Mouse (Mus musculus) CD4-positive, CD25-positive, alpha-beta regulatory T cell, adult 4 months (primary cell): ENCODE results near the gene Sds. TPM values are rescaled to one million over a fixed set of nuclear protein-coding genes. Genes with fewer than 3 reads are reported as not detected.

ENCODE experiments used
- ATAC-seq: one replicate; pipeline ENCODE4 v1.8.0; 2017
- polyA plus RNA-seq, 2 experiments: library from polyadenylated mRNA; unstranded; fragments of 100-300 nt; shearing (Covaris generic); gene quantifications; one replicate each; pipeline ENCODE4 v1.2.1; 2017

Gene Sds
- polyA plus RNA-seq, 2 experiments from 2014 or later = not detected

DNA sequence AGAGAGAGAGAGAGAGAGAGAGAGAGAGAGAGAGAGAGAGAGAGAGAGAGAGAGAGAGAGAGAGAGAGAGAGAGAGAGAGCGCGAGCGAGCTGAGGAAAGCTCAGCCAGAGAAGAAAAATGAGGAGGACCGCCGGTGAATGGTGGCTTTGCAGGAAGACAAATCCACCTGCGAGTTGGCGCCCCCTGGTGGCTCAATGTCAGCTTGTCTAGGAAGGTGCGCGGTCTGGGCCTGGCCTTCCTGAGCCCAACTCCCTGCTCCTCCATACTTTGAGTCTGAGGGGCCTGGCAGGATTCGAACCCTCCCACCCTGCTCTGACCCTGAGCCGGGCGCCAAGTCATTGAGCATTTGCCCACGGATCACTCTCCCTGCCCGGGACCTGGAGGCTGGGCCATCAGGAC lies 35.6 kb upstream of the Sds start:
- ATAC-seq = peak; percentile 39

DNA sequence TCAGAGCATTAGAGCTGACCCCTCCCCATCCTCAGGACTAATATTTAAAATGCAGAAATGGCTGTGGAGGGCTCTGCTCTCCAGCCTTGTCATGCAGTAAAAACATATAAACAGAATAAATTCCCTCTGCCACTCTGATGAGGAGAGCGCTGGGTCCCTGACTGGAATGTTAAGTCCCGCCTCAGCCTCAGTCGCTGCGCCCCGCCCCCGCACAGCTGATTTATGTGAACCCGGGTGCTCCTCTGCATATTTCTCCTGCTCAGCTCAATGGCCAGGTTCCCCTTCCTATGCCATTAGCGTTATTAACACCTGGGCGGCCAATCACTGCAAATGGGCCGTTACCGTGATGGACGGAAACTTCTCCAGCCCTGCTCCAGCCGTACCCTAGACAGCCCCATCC lies 29.0 kb upstream of the Sds start:
- no peak for ATAC-seq

DNA sequence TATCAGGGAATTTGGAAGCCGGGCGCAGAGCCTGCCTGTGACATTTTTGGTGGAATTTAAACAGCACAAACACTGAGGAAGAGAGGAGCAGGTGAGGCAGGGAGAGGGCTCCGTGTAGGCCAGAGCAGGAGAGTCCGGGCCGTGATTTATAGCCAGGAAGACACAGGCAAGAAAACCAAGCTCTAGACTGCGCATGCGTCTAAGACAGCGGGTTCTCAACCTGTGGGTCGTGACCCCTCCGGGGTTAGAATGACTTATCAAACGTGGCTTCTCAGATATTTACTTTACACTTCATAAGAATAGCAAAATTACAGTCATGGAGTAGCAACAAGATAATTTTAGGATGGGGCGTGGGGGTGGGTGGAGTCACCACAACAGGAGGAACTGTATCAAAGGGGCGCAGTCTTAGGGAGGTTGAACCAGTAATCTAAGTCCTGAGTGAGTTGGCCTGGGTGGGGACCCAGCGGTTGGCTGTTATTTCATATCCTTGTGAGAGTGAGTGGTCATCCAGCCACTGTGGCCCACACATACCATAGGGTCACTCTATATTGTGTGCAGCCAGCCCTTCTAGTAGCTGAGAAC lies 21.5 kb upstream of the Sds start:
- no peak for ATAC-seq

DNA sequence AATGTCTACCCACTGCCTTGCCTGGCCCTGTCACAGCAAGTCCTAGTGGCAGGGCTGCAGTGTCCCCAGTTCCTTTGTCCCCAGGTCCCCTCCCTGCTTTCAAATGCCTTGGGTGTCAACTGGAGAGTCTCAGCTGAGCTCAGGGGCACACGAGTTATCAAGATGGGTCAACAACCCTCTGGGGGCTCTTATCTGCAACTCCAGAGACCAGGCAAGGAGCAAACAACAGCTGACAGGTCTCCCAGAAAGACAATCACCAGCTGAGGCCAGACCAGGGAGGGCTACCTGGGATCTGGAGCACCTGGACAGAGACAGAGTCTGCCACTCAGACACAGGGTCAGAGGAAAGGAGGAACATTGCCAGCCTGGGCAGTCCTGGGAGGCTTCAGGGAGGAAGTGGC lies 20.1 kb upstream of the Sds start:
- ATAC-seq = no peak

DNA sequence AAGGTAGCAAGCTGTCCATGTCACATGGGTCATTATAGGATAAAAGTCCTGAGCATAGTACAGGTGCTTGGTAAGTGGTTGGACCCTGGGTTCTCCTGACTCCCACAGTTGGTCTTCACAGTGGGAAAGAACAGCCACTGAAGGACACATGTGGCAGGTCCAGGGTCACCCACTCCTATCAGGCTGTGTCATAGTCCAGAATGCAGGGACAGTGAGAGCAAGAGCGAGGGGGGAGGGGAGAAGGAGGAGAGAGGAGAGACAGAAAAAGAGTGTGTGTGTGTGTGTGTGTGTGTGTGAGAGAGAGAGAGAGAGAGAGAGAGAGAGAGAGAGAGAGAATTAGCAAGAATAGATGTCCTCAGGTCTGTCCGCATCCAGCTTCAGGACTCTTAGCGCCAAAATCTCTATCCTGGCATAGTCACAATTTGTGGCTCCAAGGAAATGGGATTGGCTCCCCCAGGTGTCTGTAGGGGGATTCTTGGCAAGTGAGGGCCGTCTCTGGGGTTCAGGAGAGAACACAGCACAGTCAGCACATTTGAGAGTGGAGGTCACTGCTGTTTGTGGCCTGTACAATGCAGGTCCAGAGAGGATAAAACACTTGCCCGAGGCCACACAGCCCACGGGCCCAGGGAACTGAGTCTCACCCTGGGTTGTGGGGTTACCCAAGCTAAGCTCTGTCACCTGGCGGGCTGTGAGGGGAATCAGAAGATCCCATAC lies 19.3 kb upstream of the Sds start:
- ATAC-seq = no peak

DNA sequence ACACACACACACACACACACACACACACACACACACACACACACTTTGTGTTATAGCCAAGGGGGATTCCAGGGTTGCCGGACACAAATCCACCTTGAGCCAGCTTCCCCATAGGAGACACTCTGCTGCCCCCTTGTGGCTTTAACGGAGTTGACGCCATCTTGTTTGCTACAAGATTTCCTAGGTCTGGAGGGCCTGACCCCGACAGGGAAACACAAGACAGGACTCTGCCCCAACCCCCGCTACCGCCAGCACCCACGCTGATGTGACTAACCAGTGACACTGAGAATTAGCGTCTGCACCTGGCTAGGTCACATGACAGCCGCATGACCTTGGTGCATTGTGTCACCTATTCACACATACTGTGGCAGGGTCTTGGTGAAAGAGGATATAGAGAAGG lies 18.7 kb upstream of the Sds start:
- no peak for ATAC-seq

DNA sequence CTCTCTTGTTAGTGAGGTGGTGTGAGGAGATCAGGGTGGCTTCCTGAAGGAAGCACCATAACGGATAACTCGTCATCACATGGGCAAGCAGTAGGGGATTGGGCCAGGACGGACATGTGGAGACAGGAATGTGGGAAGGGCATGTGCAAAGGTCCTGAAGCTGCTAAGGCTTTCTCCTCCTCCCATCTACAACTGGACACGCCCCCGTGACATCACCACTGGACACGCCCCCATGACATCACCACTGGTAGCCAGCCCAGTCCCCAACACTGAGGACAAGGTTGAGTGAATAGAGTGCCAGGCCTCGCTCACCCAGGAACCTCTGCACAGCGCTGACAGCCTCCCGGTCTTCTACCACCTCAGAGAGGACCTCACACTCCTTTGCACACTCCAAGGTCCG lies 17.2 kb upstream of the Sds start:
- no peak for ATAC-seq

DNA sequence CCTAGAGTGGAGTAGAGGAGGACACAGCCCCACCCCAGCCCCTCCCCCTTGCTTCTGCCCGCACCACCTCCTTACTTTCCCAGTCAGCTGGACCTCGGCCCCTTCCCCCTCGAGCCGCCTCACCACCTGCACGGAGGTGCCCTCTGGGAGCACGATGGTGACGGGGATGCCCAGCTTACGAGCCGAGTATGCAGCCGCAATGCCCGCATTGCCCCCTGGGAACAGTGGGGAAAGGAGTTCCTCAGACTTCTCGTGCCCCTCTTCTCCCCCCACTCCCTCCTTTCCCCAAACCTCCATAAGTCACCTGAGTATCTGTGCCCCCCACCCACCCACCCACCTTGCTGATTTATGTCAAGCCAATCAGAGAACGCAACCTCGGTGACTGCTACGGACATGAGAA lies 14.4 kb upstream of the Sds start:
- no peak for ATAC-seq

DNA sequence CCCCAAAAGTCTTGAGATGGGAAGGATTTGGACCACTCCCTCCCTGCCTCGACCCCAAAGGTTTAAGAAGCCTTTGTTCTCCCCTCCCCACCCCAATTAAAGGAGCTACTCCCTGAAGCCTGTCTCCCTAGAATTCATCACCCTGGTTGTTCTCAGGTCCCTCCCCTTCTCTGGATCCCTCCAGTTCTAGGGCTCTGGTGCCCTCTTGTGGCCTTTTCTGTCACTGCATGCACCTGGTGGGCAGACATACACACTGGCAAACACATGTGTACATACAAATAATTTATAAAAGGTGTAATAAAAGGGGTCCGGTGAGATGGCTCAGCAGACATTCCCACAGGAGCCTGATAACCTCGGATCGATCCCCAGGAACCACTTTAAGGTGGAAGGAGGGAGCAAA lies 12.0 kb upstream of the Sds start:
- ATAC-seq = no peak

DNA sequence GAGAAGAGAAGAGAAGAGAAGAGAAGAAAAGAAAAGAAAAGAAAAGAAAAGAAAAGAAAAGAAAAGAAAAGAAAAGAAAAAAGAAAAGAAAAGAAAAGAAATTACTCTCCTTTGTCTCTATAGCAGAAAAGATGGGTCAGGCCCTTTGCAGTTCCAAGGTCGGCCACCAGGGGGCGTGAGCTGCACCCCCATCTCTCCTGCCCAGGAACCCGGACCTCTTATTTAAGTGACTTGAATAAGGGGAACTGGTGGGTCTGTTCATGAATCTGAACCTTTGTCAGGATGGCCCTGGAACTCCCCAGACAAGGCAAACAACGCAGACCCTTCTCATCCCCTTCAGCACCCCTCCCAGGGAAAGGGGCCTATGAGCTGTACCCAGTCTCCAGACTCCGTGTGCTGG lies 11.3 kb upstream of the Sds start:
- no peak for ATAC-seq

DNA sequence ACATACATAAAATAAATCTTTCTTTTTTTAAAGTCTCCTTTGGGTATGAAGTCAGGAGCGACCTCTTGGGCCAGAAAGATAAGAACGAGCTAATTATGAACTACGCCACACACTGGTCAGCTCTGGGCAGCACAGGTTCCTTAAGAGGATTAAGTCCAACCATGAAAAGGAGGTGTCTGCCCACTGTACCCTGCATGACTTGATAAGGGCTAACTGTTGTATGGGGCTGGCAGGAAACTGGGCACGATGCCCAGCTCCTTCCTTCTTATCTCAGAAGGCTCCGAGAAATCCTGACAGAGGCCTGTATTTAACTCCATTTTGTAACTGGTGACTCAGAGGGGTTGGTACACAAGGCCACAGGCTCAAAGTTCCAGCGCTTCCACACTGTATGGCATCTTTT lies 10.5 kb upstream of the Sds start:
- ATAC-seq = no peak

DNA sequence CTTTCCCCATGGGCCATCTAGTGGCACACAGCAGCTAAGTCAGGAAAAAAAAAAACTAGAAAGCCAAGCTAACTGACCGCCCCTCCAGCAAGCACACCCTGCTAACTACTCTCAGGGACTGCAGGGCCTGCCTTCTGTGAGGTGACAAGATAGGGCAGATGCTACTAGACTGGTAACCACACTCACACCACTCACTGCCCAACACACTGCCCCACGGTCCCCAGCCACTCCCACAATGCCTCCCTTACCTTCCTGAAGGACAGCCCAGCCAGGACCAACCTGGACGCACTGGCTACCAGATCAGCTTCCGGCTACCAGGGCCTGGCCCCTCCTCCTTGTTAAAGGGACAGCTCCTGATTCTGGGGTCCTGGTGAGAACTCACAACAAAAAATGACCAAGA lies 9.3 kb upstream of the Sds start:
- ATAC-seq = no peak

DNA sequence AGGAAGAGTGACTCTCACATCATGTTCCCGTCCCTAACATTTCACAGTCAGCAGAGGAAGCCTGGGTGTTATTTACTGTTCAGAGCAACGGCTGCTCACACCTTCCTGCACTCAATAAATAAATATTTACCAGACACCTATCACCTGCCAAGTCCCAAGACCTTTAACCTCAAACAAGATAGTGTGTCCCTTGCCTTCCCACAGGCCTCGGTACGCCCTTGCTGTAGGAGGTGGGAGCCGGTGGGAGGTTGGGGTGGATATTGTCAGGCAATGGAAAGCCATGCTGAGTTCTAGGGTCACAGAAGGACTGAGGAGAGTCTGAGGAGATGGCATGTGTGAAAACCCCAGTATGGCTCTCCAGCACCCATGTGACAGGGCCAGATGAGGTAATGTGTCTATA lies 8.0 kb upstream of the Sds start:
- no peak for ATAC-seq

DNA sequence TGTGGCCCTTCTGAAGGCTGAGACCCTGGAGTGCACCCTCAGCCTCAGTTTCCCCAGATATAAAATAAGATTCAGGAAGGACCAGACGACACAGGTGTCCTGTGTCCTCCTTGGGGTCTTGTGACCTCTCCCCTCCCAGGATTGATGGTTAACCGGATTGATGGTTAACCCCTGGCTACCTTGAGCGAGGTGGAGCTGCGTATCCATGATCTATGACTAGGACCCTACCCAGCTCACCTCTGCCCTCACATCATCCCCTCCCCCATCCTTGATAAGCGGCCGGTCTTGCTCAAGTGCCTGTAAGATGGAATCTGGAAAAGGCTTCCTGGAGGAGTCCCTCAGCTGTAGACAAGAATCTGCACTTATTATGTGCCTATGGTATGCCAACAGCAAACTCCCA lies 7.5 kb upstream of the Sds start:
- ATAC-seq = no peak

DNA sequence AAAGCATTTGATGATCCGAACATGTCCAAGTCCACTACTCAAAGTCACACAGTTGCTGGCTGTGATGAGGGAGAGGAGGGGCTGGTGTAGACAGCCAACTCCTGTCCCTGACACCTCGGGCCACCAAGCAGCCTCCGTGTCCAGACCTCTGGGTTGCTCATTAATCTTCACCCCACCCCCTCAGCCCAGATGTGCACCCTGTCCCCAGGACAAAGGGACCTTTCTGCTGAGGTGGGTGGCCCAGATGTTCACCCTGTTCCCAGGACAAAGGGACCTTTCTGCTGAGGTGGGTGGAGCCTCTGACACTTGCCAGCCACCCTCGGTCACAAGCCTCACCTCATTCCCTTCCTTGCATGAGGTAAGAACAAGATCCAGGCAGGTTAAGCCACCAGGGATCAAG lies 4.8 kb upstream of the Sds start:
- no peak for ATAC-seq

DNA sequence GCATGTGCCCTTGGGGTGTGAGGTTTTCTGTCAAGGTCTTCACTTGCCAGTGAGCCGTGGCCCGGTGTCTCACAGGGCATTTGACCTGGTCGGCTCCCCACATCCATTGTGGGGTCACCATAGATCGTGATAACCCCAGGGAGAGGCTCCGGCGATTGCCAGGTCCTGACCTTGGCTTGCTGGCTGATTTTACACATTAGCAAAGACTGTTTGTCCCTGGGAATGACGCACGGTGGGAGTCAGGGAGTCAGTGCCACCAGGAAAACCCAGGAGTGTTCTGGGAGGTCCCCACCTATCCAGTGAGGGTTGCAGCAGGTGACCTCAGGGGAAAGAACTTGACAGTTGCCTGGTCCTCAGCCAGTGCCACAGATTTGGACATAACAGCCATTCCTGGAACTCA lies 3.6 kb upstream of the Sds start, which contains the start of gene Sdsl:
TSS of gene Sdsl (minus strand) at position 41 of the 400 bp plus-strand sequence.
- ATAC-seq = no peak

DNA sequence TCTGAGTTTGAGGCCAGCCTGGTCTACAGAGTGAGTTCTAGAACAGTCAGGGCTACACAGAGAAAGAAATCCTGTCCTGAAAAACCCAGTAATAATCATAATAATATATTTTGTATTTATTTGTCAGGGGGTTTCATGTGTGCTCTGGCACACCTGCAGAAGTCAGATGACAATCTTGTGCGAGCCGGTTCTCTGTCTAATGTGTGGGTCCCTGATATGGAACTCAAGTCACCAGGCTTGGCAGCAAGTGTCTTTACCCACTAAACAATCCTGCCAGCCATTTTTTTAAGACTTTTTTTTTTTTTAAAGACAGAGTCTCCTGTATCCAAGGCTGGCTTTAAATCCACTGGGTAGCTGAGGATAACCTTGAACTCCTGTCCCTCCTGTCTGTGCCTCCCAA lies 3.0 kb upstream of the Sds start:
- no peak for ATAC-seq

DNA sequence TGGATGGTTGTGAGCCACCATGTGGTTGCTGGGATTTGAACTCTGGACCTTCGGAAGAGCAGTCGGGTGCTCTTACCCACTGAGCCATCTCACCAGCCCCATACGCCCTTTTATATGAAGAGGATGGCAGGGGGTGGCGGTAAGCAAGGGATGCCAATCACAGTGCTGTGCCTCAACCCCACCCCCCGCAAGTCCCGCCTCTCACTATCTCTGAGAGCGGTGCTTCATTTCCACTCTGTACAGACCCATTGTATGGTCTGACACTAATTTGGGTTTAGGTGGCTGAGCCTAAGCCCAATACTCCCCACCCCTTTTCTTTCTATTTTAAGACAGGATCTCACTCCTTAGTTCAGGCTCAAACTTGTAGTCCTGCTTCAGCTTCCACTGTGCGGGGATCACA lies 465 bp upstream of the Sds start:
- ATAC-seq = no peak

DNA sequence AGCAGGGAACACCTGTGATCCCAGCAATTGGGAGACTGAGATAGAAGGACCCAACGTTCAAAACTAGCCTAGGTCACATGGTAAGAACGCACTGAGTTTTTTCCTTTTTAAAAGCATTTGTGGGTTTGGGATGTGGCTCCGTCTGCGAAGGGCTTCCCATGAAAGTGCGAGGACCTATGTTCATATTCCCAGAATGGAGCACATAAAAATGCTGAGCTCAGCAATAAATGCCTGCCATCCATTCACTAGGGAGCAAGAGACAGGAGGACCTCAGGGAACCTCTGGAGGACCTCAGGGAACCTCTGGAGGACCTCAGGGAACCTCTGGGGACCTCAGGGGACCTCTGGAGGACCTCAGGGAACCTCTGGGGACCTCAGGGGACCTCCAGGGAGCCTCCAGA lies 1.7 kb downstream of the Sds start:
- ATAC-seq = no peak

DNA sequence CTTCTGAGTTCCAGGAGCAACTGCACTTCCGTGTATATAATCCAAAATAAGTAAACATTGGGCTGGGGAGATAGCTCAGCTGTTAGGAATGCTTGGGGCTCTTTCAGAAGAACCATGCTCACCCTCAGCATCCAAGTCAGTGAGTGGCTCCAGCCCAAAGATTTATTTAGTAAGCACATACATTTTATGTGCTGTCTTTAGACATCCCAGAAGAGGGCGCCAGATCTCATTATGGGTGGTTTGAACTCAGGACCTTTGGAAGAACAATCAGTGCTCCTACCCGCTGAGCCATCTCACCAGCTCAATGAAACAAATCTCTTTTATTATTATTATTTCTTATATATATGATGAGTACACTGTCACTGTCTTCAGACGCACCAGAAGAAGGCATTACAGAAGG lies 3.2 kb downstream of the Sds start:
- ATAC-seq = no peak

DNA sequence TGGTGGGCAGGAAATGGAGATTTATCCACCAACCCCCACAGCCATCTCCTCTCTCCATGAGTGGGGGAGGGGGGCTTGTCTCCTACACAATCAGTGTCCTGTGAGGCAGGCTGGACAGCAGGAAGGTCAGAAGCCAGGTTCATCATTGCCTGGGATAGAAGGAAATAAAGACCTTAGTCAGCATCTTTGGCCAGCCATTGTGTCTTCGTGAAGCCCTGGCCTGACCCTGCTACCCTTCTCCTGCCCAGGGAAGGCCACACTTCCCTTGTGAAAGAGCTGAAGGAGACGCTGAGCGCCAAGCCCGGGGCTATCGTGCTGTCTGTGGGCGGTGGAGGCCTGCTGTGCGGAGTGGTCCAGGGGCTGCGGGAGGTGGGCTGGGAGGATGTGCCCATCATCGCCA lies 4.9 kb downstream of the Sds start:
- ATAC-seq = no peak

DNA sequence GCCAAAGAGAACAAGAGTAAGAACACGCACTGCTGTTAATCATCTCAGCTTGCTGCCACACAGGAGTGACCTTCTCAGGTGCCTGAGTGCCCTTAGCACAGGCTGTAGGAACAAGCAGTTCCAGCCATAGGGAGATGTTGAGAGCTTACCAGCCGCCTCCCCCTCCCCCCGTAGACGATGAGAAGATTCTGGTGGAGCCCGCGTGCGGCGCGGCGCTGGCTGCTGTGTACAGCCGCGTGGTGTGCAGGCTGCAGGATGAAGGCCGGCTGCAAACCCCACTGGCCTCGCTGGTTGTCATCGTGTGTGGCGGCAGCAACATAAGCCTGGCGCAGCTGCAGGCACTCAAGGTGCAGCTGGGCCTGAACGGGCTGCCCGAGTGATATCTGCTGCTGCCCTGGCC lies 7.1 kb downstream of the Sds start:
- no peak for ATAC-seq

DNA sequence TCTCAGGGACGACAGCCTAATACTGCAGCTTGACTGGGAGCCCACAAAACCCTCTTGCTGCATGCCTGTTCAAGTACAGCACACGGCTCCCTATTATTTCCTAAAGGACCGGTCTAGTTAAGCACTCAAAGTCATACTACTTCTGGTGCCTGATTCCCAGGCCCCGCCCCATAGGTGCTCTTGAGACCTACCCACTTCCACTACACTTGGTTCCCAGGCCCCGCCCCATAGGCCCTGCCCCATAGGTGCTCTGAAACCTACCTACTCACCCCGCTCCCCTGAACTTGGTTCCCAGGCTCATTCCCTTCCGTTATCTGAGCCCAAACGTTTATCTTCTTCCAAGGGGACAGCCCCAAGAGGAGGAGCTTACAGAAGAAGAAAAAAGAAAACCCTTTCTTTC lies 11.5 kb downstream of the Sds start:
- no peak for ATAC-seq

DNA sequence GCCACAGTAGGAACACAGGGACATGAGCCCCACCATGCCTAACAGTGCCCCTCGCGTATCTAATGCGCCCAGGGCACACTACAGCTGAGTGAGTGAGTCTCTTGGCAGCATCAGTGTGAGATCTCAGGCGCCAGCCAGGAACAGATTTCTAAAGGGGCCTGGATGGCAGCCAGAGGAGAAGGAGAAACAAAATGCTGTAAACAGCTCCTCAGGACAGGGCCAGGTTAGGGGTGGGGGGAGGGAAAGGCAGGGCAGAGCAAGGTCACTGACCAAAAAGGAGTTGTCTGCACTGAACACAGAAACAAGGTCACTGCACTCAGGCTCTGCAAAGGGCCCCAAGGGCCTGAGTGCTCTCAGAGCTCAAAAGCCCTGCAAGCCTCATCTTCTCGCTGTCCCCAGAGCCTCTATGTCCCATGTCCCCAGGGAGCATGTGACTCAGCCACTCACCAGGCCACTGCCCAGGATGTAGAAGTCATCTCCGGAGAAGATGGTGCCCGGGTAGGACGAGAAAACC lies 14.4 kb downstream of the Sds start:
- no peak for ATAC-seq

DNA sequence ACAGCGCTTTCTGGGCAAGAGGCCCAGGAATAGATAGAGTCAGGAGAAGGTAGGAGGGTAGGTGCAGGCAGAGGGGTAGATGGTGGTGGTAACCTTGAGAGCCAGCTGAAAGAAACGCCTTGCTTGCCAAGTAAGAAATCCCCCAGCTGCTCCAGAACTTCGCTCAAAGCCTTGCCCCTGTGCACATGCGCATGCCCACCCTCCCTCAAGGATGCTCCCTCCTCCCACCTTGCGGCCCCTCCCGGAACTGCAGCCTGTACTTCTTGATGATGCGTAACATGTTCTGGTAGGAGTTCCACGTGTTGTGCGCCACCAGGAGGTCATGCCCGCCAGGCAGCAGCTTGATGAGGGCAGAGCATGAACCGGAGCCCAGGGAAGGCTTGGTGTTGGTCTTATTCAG lies 16.1 kb downstream of the Sds start:
- no peak for ATAC-seq
